Mouse (Mus musculus) lung, adult 2 months (tissue): ENCODE data around the gene Gm9747. TPM values are rescaled to one million over a fixed set of nuclear protein-coding genes. Genes with fewer than 3 reads are reported as not detected.
A peak's percentile ranks its signal among the peaks of the same experiment; 100 is the strongest.

ENCODE experiments used
- DNase-seq: peaks from one replicate; pipeline ENCODE4 v3.0.0; 2022
- H3K4me1 ChIP-seq: fragments of 200-500 bp; 2 replicates; pipeline ENCODE4 v1.6.1; 2011; ENCODE audit warnings: low read length; ENCODE audit not compliant: control insufficient read depth, insufficient read depth
- H3K4me3 ChIP-seq: fragments of 200-500 bp; replicated peaks from 2 replicates; pipeline ENCODE3; 2011; ENCODE audit warnings: low read depth, mild to moderate bottlenecking, control low read depth, low read length; ENCODE audit errors: extremely low read depth
- CTCF ChIP-seq: fragments of 200-500 bp; IDR thresholded peaks from 2 replicates; pipeline ENCODE4 v1.5.1; 2011; ENCODE audit warnings: mild to moderate bottlenecking, low read length, control low read depth; ENCODE audit not compliant: insufficient read depth
- POLR2A ChIP-seq: fragments of 200-500 bp; IDR thresholded peaks from 2 replicates; pipeline ENCODE4 v1.6.1; 2011; ENCODE audit warnings: low read depth, mild to moderate bottlenecking, control low read depth, low read length, borderline replicate concordance; ENCODE audit errors: extremely low read depth
- WGBS: fragments of 180-500 bp; shearing (Covaris S2); methylation state at CpG from one replicate; pipeline ENCODE4 v1.1.7; 2018; 5-methylcytosine and 5-hydroxymethylcytosine counted together
- polyA plus RNA-seq: library from polyadenylated mRNA; depleted of rRNA; stranded (reverse); fragments of >200 nt; gene quantifications from 2 replicates; pipeline ENCODE4 v1.2.3, GENCODE M21; 2012; rRNA removed

Gene Gm9747
- polyA plus RNA-seq, 1 experiment = 0.04 TPM

GRCm38 (mm10) chr1:82272231-82272630 is 39.3 kb downstream of the Gm9747 start:
- Histone ChIP-seq H3K4me3 (no peak overlapping the region), H3K4me1 (peaks cover 6% of the 10 kb centered on the region)
- TF ChIP-seq POLR2A (no peak), CTCF (no peak)
- WGBS = 70% methylated on average over 5 of the region's 5 CpGs
- no peak for DNase-seq

- WGBS = 60% methylated on average over 6 of the region's 6 CpGs
- TF ChIP-seq POLR2A (no peak), CTCF (no peak)
- DNase-seq = no peak
- Histone ChIP-seq H3K4me1 (peaks cover 6% of the 10 kb centered on the region), H3K4me3 (no peak overlapping the region)
Observed at GRCm38 (mm10) chr1:82273529-82273928, 40.6 kb downstream of the Gm9747 start.

- DNase-seq = no peak
- TF ChIP-seq POLR2A (no peak), CTCF (no peak)
- Histone ChIP-seq H3K4me1 (peaks cover 7% of the 10 kb centered on the region), H3K4me3 (no peak overlapping the region)
- 23% methylated on average over 1 of the region's 1 CpGs for WGBS
Observed at GRCm38 (mm10) chr1:82274361-82274760, 41.4 kb downstream of the Gm9747 start.

- Histone ChIP-seq H3K4me3 (no peak overlapping the region), H3K4me1 (peaks cover 13% of the 10 kb centered on the region)
- TF ChIP-seq CTCF (no peak), POLR2A (no peak)
- no peak for DNase-seq
- 41% methylated on average over 1 of the region's 1 CpGs for WGBS
Observed at GRCm38 (mm10) chr1:82279768-82280167, 46.9 kb downstream of the Gm9747 start.

- DNase-seq = no peak
- TF ChIP-seq CTCF (no peak), POLR2A (no peak)
- no peak overlapping the region for H3K4me3 ChIP-seq
- 56% methylated on average over 6 of the region's 6 CpGs for WGBS
- peaks cover 12% of the 10 kb centered on the region for H3K4me1 ChIP-seq
Observed at GRCm38 (mm10) chr1:82281823-82282222, 48.9 kb downstream of the Gm9747 start.

GRCm38 (mm10) chr1:82282992-82283611 is 50.2 kb downstream of the Gm9747 start:
- DNase-seq = peak; percentile 84
- no peak for TF ChIP-seq CTCF
- peak; percentile 61; the same call in 1 of the 2 replicates for TF ChIP-seq POLR2A
- Histone ChIP-seq H3K4me3 (peak overlapping the region; percentile 79), H3K4me1 (peaks cover 17% of the 10 kb centered on the region)
- WGBS = under 1% methylated on average over 35 of the region's 35 CpGs

- peak; percentile 32 for DNase-seq
- TF ChIP-seq CTCF = no peak
- TF ChIP-seq POLR2A = no peak
- Histone ChIP-seq H3K4me3 (peak overlapping the region; percentile 53), H3K4me1 (peaks cover 22% of the 10 kb centered on the region)
- WGBS = 32% methylated on average over 1 of the region's 1 CpGs
Observed at GRCm38 (mm10) chr1:82283901-82284301, 51.0 kb downstream of the Gm9747 start.

GRCm38 (mm10) chr1:82284403-82284802 is 51.5 kb downstream of the Gm9747 start:
- Histone ChIP-seq H3K4me1 (peaks cover 24% of the 10 kb centered on the region), H3K4me3 (peak overlapping the region; percentile 14)
- WGBS = 29% methylated on average over 4 of the region's 4 CpGs
- TF ChIP-seq POLR2A = no peak
- TF ChIP-seq CTCF = no peak
- no peak for DNase-seq

Other genes with a start within 250 kb of the Gm9747 start
- gene Irs1, start 58.3 kb downstream of the Gm9747 start, polyA plus RNA-seq = 9.6 and 11.1 TPM in 2 replicates
- gene Rhbdd1, start 83.3 kb downstream of the Gm9747 start, polyA plus RNA-seq = 13.5 and 16.3 TPM in 2 replicates